Comparison of ENCODE assay signal across 26 mouse cellular contexts in the genomic region with DNA sequence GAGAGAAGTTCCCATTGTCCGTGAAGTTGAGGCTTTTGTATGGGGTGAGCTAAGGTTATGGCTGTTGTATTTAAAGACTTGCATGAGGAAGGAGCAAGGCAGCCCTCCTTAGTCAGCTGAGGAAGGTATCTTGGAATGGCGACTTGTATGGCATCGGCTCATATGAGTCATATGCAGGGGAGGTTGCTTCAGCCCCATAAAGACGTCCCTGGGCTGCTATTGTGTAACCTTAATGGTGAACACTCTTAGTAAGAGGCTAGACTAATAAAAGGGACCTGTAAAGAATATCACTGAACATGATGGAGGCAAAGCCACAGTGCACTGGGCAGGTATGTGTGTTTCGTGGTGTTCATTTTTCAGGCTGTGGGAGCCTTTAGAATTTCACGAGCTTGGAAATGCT.
"Had no signal": no experiment of that assay in that cellular context is flagged by ENCODE, and none has a peak within 500 bp of the region (broad histone marks: within the 10 kb centered on the region; RNA-seq: fewer than 3 reads in every experiment).

No protein-coding gene starts in this region.

- H3K27me3 ChIP-seq: limb, embryonic 12.5 days; limb, embryonic 13.5 days; limb, embryonic 15.5 days; liver, embryonic 12.5 days; liver, embryonic 13.5 days; liver, embryonic 15.5 days; lung, embryonic 15.5 days; megakaryocyte, embryonic 14.5 days; midbrain, embryonic 12.5 days; midbrain, embryonic 13.5 days; midbrain, embryonic 15.5 days; neural tube, embryonic 12.5 days had no signal

- DNase-seq: left cerebral cortex, postnatal 4 days; liver; liver, embryonic 13.5 days; liver, postnatal 0 days; lung, adult 2 months; lung, embryonic 14.5 days; lung, postnatal 10 days; lung, postnatal 14 days; lung, postnatal 36 days; lung, postnatal 4 days; midbrain, embryonic 14.5 days had no signal

- H3K4me2 ChIP-seq: limb, embryonic 12.5 days; limb, embryonic 13.5 days; limb, embryonic 15.5 days; liver, embryonic 11.5 days; liver, embryonic 12.5 days; liver, embryonic 13.5 days; liver, embryonic 15.5 days; lung, embryonic 14.5 days; lung, embryonic 15.5 days; midbrain, embryonic 11.5 days; midbrain, embryonic 12.5 days; midbrain, embryonic 13.5 days; midbrain, embryonic 15.5 days; neural tube, embryonic 12.5 days had no signal

- H3K36me3 ChIP-seq: limb, embryonic 10.5 days; limb, embryonic 12.5 days; limb, embryonic 13.5 days; limb, embryonic 15.5 days; liver, embryonic 12.5 days; liver, embryonic 13.5 days; liver, embryonic 15.5 days; lung, embryonic 15.5 days; midbrain, embryonic 10.5 days; midbrain, embryonic 12.5 days; midbrain, embryonic 13.5 days; midbrain, embryonic 15.5 days; neural tube, embryonic 12.5 days had no signal

- H3K4me3 ChIP-seq: limb, embryonic 10.5 days; limb, embryonic 12.5 days; limb, embryonic 13.5 days; limb, embryonic 15.5 days; liver, embryonic 12.5 days; liver, embryonic 13.5 days; liver, embryonic 15.5 days; lung, embryonic 15.5 days; megakaryocyte, embryonic 14.5 days; midbrain, embryonic 10.5 days; midbrain, embryonic 12.5 days; midbrain, embryonic 13.5 days; midbrain, embryonic 15.5 days; neural tube, embryonic 12.5 days had no signal
